Mouse (Mus musculus) spleen, postnatal 36 days (tissue): ENCODE measurements around the gene Cntnap5a.

ENCODE experiments used
- DNase-seq, 2 experiments: peaks; one replicate each; pipeline ENCODE4 v3.0.0; 2022; ENCODE audit warnings: low spot score in 2 of 2, mixed read lengths in 1 of 2

Cntnap5a gene

DNA sequence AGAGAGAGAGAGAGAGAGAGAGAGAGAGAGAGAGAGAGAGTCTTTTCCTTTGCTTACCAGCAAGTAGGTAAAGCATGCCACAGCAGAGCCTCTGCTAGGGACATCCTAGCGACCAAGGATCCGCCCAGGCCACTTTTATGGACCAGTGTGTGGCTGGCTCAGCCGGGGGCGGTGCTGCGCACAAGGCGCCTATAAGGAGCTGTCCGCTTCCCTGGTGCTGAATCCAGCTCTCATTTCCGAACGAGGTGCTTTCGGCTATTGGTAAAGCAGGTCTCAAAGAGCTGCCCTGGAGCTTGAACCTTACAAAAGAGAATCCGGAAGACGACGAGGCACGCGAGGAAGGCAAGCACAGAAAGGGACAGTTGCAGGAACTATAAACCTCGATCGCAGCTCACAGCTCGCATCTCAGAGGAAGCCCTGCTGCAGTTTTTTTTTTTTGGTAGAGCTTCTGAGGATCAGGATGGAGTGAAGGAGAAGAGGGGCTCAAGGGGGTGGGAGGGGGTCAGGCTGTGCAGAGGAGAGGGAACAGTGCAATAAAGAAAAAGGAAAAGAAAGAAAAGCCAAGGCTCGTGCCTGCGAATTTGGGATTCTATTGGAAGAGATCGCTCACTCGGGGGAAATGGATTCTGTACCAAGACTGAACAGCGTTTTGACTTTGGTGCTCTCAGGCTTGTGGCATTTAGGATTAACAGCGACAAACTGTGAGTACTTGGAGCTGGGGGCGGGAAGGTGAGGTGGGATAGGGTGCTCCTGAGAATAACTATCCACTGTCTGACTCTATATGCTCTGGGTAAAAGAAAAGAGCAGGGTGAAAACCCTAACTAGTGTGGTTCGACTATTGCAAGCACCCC lies at the start of gene Cntnap5a:
TSS of gene Cntnap5a (plus strand) at position 239 of the 851 bp plus-strand sequence.
- no peak for DNase-seq

DNA sequence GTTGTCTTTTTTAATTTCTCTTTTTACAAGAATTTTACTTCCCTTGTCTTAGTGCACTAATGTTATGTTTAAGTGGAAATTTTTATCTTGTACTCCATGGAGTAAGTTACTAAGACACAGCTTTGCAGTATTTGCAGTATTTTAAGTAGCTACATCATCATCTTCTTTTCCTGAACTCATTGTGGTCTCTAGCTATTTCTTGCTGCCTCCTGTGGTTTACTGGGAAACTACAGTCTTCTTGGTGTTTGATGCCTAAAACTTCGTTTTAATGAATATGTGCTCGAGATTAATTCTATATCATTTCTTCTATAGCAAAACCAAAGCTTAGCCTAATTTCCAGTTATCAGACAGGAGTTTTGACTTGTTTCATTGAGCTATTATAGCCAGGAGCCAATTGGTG lies 37.6 kb upstream of the Cntnap5a start:
- DNase-seq, result no peak

DNA sequence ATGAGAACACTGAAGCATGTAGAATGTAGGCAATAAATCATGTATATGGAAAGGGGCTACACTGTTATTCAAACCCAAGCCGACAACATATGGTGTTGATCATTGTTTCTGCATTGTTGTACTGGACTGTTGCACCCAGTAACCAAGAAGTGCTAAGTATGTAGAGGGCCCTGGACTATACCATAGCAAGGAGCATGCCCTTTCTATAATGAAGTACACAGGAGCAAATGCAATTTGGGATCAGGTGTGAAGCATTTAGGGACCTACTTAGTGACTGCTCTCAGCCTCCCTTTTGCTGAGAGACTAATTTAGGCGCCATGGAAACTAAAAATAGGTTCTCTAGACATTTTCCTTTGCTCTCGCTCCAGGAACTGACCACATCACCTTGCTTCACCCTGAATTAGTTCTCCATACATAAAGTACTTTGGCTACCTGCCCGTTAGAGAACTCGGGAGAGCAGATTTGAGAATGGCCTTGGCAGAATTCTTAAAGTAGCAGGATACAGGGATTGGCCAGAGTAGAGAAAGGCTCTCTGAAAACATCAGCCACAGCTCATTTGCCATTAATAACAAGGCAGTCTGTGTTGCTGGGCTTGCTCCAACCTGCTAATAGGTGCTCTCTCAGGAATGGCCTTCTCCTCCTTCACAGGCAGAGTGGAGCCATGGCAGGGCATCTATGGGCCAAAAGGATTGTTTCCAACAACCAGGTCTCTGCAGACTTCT lies 26.1 kb upstream of the Cntnap5a start:
- no peak for DNase-seq

DNA sequence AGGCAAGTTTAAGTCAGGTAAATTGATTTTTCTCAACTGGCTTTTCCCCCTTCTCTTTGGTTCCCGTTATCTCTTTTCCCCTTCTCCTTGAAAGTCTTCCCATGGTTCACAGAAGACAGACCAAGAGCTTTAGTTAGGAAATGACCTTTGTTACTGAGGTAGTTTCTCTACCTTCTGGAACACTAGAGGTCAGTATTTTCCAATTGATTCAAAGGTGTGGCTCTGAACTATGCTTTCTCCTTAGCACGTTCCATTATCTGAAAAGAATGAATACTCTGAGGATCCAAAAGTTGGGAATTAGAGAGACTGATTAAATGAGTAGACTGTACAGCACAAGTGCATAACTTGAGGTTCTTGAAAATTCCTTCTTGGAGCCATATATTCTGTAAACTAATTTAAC lies 1.9 kb downstream of the Cntnap5a start:
- no peak for DNase-seq

DNA sequence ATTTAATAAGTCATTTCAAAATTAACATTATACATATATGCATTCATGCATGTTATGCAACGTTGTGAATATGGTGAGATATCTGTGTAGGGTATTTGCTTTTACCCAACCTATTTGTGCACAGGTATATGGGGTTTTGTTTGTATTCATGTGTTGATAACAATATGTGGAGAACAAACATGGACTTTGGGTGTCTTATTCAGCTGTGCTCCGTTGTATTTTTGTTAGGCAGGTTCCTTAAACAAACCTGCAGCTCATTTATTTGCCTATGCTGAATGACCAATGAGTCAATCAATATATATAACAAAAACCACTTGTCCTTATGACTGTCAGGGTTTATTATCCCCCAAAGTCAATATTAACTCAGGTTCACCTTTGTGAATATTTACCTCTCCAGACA lies 15.2 kb downstream of the Cntnap5a start:
- no peak for DNase-seq

DNA sequence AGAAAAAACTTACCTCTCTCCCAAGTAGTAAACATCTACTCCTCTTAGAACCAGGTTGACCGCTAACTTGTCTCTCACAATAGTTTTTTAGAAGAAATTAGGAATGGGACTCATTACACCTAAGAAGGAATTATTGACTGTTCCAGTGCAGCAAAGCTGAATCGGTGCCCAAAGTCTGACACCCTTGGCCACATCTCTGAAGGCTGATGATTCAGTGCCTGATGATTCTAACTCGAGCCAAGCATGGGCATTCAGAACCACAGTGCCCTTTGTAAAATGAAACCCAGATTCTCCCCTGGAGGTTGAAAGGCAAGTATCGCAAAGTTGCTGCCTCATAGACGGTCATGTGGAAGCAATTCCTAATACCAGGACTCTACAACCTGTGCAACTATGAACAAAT lies 58.0 kb downstream of the Cntnap5a start:
- DNase-seq, result no peak

DNA sequence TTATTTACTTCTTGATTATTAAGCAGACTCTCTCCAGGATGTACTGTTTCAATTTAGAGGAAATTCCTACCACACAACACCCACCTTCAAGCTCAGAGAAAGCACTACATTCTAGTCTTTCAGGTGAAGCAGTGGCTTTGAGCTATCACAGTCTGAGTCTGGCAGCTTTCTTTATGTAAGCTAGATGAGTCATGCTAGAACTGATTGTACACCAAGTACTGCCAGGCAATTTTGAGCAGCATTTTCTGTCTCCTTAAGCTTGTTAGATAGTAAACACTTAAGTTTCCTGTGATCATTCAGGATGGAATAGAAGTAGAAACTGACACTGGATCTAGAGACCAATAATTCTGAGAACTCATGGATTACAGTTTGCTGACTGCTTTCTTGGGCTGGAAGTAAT lies 61.0 kb downstream of the Cntnap5a start:
- DNase-seq, result no peak

DNA sequence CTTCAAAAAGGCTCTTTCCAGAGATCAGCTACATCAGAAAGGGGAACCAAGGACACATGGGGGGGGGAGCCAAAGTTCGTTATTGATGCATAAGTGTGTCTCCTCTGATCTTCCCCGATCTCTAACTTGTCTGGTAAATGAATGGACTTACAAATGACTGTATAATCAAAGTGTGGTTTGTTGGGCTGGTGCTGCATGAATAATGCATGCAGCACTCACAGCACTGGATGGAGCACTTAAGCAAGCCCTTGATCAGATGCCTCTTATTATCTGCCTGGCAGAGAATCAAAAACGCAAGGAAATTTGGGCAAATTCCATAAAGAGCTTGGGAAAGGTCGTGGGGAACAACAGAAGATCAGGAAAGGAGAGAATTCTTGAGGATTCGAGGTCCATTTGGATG lies 100.2 kb downstream of the Cntnap5a start:
- no peak for DNase-seq

DNA sequence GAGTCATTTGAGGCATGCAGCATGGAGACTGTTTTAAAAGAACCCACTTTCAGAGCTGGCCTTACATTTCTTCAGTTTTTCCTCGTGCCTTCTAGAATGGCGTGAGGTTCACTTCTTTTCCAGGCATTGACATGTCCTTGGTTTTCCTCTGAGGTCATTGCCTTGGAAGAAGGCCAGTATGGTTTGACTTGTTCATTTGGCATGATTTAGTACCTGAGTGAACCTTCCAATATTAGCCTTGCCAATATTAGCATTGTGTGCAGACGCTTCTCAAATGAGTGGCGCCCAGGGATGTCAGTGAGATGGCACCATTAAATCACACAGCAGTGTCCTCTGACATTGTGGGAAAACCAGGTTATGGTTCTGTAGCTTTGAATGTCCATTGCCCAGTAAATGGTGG lies 158.0 kb downstream of the Cntnap5a start:
- DNase-seq, result no peak

DNA sequence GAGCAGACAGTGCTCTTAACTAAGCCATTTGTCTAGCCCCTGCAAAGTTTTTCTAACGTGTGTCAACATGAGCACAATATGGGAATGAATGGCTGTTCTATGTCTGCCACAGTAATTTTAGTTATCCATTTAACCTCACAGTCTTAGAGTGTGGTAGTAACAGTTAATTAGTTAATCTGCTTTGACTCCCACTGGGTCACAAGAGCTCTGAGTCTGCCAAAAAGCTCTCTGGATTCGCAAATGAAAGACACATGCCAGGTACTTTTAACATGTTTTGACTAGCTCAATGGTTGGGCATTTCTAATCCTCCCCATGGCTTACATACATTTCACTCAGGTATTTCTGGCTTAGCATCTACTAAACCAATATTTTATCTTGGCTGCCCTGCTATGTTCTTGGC lies 163.0 kb downstream of the Cntnap5a start:
- no peak for DNase-seq

DNA sequence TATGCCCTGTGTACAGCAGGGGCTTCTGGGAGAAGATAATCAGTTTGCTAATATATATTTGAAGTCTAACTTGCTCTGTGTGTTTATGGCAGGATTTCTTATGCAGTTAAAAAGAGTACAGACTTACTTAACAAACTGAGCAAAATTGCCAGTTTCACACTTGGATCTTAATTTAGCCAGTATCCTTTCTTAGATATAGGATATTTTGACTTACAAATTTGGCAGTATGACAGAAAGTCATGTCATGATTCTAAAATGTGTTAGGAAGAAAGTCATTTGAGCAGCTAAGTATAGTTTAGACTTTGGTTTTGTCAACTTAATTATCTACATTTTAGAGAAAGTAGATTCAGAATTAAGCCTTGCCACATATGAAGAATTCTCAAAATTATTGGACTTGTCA lies 167.7 kb downstream of the Cntnap5a start:
- no peak for DNase-seq

DNA sequence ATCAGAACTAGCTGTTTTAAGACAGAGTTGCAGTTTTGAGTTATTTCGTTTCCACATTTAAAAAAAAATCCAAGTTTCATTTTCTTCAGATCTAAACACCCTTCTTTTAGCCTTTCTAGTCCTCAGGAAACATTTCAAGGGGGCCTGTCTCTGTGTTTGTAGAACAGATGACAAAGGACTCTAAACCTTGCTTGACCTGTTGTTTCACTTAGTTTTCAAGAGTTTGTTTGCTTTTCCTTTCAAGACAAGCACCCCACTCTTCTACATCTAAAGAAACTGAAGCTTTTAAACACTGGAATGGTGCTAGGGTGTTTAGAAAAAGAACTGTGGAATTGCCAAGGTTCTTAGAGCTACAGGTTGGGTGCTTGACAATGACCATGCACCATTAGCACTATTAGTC lies 233.8 kb downstream of the Cntnap5a start:
- no peak for DNase-seq

DNA sequence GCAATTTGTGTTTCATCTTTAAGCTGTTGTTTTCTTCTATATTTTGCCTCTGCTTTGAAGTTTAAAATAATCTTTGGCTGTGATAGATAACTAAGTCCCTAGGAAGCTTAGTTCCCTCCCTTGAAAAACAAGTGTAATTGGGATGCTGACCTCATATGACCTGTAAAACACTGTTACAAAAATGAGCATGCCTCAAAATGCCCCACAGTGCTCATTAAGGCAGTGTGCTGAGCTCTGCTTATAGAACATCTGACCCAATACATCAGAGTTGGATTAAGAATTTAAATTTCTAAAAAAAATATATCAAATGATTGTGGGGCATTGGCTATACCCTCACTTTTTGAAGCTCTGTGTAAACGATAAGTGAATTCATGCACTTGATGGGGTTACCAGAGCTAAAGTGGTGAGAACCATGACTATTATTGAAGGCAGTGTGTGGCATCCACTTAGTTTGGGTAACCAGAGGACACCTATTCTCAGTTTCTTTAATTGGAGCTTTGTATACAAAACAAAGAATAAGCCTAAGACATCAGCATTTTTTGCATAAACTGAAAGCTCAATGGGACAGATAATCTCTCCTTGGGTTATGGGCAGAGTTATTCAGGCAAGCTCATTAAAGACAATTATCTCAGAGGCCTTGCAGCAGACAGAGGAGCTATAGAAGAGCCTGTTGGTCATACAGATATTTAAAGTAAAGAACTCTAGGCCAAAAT lies 241.6 kb downstream of the Cntnap5a start:
- DNase-seq, result no peak

DNA sequence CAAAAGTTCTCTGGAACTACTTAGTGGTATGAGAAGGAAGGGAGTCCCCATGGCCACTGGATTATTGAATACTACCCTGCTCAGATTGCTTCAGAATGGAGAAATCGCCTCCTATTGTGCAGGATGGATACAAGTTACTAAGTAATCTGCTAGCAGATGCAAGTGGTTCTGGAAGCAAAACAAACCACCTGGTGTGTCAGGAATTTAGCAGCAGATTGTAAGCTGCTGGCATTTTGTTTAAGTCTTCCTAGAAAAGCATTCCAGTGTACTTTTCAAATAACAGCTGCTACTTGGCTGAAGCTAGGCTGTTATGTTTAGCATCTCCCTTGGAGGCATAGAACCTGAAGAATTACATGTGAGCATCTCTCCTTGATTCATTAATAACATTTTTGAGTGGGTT lies 247.5 kb downstream of the Cntnap5a start:
- DNase-seq, result no peak

DNA sequence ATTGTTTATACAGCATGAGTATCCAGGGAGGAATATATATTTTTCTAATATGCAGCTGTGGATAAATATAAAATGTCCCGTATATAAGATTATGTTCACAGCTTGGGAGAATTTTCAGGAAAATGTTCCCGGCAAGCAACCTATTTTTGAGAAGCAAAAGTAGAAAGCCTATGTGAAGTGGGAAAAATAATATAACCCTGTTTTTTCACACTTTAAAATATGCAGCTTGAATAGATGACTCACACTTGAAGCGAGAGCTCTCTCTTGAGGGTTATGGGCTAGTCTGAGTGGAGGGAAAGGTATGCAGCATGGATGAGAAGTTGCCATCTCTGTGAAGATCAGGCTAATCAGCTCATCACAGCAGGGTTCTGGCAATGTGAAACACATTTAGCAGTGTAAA lies 261.3 kb downstream of the Cntnap5a start:
- DNase-seq, result no peak

DNA sequence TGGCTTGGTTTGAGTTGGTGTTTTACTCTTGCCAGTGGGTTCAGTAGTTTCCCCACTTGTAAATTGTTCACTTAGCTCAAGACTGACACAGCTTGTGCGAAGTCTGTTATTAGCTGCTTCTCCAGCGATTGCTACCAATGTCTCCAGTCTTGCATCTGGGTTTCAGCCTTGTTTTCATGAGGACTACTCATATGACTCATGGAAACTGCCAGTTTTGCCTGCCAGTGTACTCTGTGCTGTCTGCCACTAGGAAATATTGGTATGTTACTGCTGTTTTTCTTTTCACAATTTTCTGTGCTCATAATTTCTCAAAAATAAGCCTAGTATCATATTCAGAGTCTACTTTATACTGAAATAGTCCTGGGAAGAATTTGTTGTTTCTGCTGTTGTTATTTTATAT lies 272.0 kb downstream of the Cntnap5a start:
- DNase-seq, result no peak

DNA sequence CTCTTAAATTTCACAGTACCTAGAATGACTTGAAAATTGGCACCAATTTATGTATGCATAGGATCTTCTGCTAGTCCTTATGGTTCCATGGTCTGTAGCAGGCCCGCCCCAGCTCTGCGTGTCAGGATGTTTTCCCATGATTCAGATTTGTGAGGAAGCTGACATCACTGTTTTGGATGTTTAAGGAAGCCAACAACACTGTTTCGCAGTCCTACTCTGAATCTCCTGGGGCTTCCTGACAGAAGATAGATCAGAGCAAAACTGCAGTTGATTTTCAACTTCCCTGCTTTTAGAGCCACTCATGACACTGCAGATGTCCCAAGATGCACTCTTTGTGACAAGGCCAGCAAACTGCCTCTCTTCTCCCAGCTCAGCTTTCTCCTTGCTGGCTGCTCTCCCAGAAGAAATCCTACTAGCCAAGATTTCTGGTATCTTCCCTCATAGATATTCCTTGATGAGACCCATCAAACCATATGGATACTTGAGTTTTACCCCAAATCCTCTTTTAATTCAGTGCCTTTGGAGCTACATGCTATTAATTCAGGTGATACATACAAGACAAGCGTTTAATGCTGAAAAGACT lies 280.5 kb downstream of the Cntnap5a start:
- DNase-seq, result no peak

DNA sequence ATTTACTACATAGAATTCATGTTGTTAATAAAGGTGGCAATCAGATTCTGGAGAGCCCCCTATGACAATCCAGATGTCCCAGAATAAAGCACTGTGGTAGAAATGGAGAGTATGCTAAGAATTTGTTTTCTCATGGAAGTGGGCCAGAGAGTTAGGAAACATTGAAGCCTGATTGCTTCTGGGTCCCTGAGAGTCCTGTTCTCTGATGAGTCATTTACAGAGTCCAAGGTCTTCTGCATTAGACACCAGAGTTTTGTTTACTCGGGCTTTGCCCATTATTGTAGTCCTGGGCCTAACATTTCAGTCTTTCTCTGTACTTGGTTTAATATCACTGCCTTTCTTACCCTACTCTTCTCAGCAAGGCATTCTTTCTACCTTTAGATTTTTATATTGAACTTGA lies 305.6 kb downstream of the Cntnap5a start:
- no peak for DNase-seq

DNA sequence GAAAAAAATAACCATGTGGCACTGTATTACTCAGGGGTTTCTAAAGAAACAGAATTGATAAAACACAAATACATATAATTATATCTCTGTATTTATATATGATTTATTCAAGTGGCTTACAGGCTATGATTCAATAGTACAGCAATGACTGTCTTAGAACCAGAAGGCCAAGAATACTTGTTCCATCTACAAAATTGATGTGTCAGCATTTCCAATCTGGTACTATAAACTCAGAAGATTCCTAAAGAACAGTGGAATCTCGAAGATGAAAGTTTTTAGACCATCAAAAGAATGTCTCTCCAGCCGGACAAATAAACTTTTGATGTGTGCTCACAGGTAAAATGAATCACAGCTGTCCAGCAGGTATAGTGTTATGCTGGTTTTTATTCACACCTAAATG lies 331.2 kb downstream of the Cntnap5a start:
- no peak for DNase-seq

DNA sequence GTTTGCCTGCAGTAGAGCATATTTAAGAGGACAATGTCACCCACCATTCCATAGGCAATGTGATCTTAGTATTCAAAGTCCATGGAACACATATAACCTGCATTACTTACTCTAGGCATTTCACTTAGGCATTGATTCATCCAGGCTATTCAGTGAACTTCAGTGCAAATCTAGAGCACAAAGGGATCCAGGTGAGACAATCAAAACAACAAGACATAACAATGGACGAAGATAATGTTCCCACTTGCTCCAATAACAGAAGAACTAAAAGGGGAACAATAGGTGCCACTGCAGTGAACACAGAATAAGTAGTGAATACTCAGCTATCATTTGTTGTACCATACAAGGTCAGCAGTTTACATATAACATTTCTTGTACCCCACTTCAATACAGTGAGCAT lies 345.1 kb downstream of the Cntnap5a start:
- DNase-seq, result no peak

DNA sequence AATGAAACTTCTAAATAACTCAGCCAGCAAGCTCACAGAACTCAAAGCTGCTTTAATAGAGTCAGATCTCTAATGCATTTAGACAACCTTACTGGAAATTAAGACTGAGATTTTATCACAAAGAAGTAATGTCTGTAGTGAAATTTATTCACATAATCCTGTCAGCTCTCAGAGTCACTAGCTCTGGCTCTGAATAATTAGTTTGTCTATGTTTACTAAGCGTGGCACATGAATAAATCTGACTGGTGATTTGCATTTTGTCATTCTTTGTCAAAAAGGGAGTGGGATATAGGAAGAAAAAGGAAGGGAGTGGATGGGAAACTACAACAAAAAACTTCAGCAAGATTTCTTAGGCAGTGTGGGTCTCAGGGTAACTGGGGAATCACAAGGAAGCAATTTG lies 351.3 kb downstream of the Cntnap5a start:
- DNase-seq, result no peak

DNA sequence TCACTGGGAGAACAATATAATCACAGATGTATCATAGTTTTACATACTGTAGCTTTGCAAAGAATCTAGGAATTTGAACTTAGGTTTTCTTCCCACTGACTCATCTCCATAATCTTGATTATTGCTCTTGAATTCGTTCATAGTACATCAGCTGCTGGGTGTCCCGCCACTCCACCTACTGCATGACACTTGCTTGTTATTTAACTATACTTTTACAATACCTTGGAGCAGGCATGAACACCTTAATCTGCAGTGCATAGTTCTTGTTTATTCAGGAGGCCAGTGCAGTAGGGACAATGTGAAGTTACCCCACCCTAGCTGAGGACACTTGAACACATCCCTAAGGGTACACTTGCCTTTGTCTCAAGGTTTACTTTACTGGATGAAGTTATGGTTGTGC lies 352.3 kb downstream of the Cntnap5a start:
- no peak for DNase-seq
